Mouse (Mus musculus): Measurements from ENCODE around the gene Asrgl1. TPM values are rescaled to one million over a fixed set of nuclear protein-coding genes. Genes with fewer than 3 reads are reported as not detected.
"Not testable (repeated sequence)": the region's sequence is repeated elsewhere in the genome, so short reads cannot be mapped to it uniquely, and the experiment has no call there.

The Asrgl1 gene
- polyA plus RNA-seq, 1 experiment from 2014 or later = 19.7 TPM

DNA sequence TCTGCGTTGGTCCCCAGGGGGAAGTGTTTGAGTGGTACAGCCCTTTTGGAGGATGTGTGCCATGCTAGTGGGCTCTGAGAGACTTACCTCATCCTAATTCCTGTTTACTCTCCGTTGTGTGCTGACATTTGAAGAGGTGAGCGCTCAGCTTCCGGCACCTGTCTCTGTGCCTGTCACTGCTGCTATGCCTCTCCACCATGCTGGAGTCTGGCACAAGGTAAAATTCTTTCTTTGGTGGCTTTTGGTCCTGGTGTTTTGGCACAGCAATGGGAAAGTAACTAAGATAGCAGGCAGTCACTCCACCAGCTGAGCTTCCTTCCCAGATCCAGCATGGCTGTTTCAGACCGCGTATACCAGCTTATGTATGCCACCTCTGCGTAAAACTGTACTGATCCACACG lies 35.7 kb downstream of the Asrgl1 start:
- H3K9ac ChIP-seq (ENCODE audit: low read length) = no peak overlapping the region
- H3K4me3 ChIP-seq (ENCODE audit: low read depth, low read length) = no peak overlapping the region
- H3K27me3 ChIP-seq (ENCODE audit: control insufficient read depth, insufficient read depth, low read length) = no peaks in the 10 kb centered on the region
- no peaks in the 10 kb centered on the region for H3K9me3 ChIP-seq (ENCODE audit: control insufficient read depth, low read length)
- no peaks in the 10 kb centered on the region for H3K4me1 ChIP-seq (ENCODE audit: control insufficient read depth, insufficient read depth, low read length)
- no peaks in the 10 kb centered on the region for H3K36me3 ChIP-seq (ENCODE audit: control insufficient read depth, insufficient read depth, low read length)
- ATAC-seq (ENCODE audit: insufficient number of reproducible peaks, low FRiP score, low TSS enrichment, low read depth) = no peak
- no peak for DNase-seq (ENCODE audit: low spot score)
- H3K27ac ChIP-seq (replicated peaks; ENCODE audit: low read depth, low read length) = no peak overlapping the region
- 92% methylated on average over 8 of the region's 8 CpGs for WGBS
- no peak overlapping the region for H3K4me2 ChIP-seq (ENCODE audit: low read depth, severe bottlenecking)

DNA sequence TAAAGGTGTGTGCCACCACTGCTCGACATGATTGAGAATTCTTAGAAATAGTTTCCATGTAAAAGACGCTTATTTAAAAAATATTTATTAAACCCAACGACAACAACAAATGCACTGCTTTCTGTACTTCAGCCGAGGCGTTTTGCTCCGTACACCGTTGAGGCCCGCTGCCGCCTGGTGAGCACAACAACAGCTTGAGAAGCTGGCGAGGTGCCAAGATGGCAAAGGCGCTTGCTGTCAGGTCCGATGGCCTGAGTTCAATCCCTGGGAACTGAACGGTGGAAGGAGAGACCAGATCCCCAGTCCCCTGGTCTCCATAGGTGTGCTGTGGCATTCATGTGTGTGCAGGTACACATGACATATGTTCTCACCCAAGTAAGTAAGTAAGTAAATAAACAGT lies 38.0 kb downstream of the Asrgl1 start:
- Histone ChIP-seq H3K9ac (ENCODE audit: low read length) (no peak overlapping the region), H3K9me3 (ENCODE audit: control insufficient read depth, low read length) (no peaks in the 10 kb centered on the region), H3K27ac (replicated peaks; ENCODE audit: low read depth, low read length) (no peak overlapping the region), H3K36me3 (ENCODE audit: control insufficient read depth, insufficient read depth, low read length) (no peaks in the 10 kb centered on the region), H3K4me2 (ENCODE audit: low read depth, severe bottlenecking) (no peak overlapping the region), H3K4me3 (ENCODE audit: low read depth, low read length) (no peak overlapping the region), H3K4me1 (ENCODE audit: control insufficient read depth, insufficient read depth, low read length) (no peaks in the 10 kb centered on the region), H3K27me3 (ENCODE audit: control insufficient read depth, insufficient read depth, low read length) (no peaks in the 10 kb centered on the region)
- 90% methylated on average over 13 of the region's 13 CpGs for WGBS
- no peak for DNase-seq (ENCODE audit: low spot score)
- no peak for ATAC-seq (ENCODE audit: insufficient number of reproducible peaks, low FRiP score, low TSS enrichment, low read depth)

DNA sequence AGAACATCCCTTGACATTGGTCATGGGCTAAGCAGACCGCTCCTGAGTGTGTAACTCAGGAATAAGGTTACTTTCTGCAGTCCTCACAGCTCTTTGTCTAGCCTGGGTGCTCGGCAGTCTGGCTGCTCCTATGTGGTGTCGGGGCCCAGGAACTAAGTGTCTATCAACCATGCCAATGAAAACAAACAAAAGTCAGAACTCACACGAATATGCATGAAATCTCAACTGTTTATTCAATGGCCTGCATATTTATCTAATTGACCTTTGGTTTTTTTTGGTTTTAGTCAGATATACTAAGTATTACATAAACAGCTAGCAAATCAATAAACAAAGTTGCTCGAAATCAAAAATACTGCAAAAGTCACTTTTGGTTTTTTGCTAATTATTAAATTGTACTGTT lies 40.3 kb downstream of the Asrgl1 start:
- Histone ChIP-seq H3K9ac (ENCODE audit: low read length) (no peak overlapping the region), H3K27ac (replicated peaks; ENCODE audit: low read depth, low read length) (no peak overlapping the region), H3K4me1 (ENCODE audit: control insufficient read depth, insufficient read depth, low read length) (no peaks in the 10 kb centered on the region), H3K4me2 (ENCODE audit: low read depth, severe bottlenecking) (no peak overlapping the region), H3K36me3 (ENCODE audit: control insufficient read depth, insufficient read depth, low read length) (no peaks in the 10 kb centered on the region), H3K4me3 (ENCODE audit: low read depth, low read length) (no peak overlapping the region), H3K9me3 (ENCODE audit: control insufficient read depth, low read length) (no peaks in the 10 kb centered on the region), H3K27me3 (ENCODE audit: control insufficient read depth, insufficient read depth, low read length) (no peaks in the 10 kb centered on the region)
- 84% methylated on average over 5 of the region's 5 CpGs for WGBS
- DNase-seq (ENCODE audit: low spot score) = no peak
- ATAC-seq (ENCODE audit: insufficient number of reproducible peaks, low FRiP score, low TSS enrichment, low read depth) = no peak

DNA sequence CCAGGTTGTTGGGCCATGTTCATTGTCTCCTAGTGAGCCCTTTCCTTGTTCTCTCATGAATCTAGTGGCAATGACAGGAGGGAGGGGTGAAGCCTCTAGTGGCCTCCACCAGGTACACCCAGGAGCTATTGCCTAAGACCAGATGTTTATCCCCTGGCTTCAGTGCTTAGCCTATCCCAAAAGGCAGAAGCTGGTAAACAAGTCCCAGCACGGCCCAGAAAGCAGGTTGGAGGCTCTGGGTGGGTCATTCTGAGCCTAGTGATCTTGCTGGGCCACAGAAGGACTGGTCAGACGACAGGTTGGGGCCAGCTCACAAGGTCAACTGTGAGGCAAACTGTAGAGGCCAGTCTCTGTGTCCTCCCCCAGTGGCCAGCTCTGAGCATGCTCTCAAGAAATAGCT lies 44.7 kb downstream of the Asrgl1 start:
- DNase-seq (ENCODE audit: low spot score) (no peak), ATAC-seq (ENCODE audit: insufficient number of reproducible peaks, low FRiP score, low TSS enrichment, low read depth) (no peak)
- Histone ChIP-seq H3K36me3 (ENCODE audit: control insufficient read depth, insufficient read depth, low read length) (no peaks in the 10 kb centered on the region), H3K9me3 (ENCODE audit: control insufficient read depth, low read length) (no peaks in the 10 kb centered on the region), H3K9ac (ENCODE audit: low read length) (no peak overlapping the region), H3K4me2 (ENCODE audit: low read depth, severe bottlenecking) (no peak overlapping the region), H3K4me1 (ENCODE audit: control insufficient read depth, insufficient read depth, low read length) (no peaks in the 10 kb centered on the region), H3K4me3 (ENCODE audit: low read depth, low read length) (no peak overlapping the region), H3K27ac (replicated peaks; ENCODE audit: low read depth, low read length) (no peak overlapping the region), H3K27me3 (ENCODE audit: control insufficient read depth, insufficient read depth, low read length) (no peaks in the 10 kb centered on the region)
- WGBS = 51% methylated on average over 2 of the region's 2 CpGs

GRCm38 (mm10) chr19:9090191-9090590 lies 45.2 kb downstream of the Asrgl1 start:
- H3K27me3 ChIP-seq (ENCODE audit: control insufficient read depth, insufficient read depth, low read length) = no peaks in the 10 kb centered on the region
- DNase-seq (ENCODE audit: low spot score) (no peak), ATAC-seq (ENCODE audit: insufficient number of reproducible peaks, low FRiP score, low TSS enrichment, low read depth) (no peak)
- WGBS = 59% methylated on average over 4 of the region's 4 CpGs
- H3K36me3 ChIP-seq (ENCODE audit: control insufficient read depth, insufficient read depth, low read length) = no peaks in the 10 kb centered on the region
- H3K4me2 ChIP-seq (ENCODE audit: low read depth, severe bottlenecking) = no peak overlapping the region
- H3K9me3 ChIP-seq (ENCODE audit: control insufficient read depth, low read length) = no peaks in the 10 kb centered on the region
- H3K27ac ChIP-seq (replicated peaks; ENCODE audit: low read depth, low read length) = no peak overlapping the region
- no peaks in the 10 kb centered on the region for H3K4me1 ChIP-seq (ENCODE audit: control insufficient read depth, insufficient read depth, low read length)
- no peak overlapping the region for H3K4me3 ChIP-seq (ENCODE audit: low read depth, low read length)
- H3K9ac ChIP-seq (ENCODE audit: low read length) = no peak overlapping the region

GRCm38 (mm10) chr19:9087821-9088220 lies 47.6 kb downstream of the Asrgl1 start, which contains the start of gene Scgb1a1:
Gene Scgb1a1 (minus strand): TSS chr19:9087958.
- H3K9me3 ChIP-seq (ENCODE audit: control insufficient read depth, low read length) = no peaks in the 10 kb centered on the region
- 82% methylated on average over 4 of the region's 4 CpGs for WGBS
- H3K4me1 ChIP-seq (ENCODE audit: control insufficient read depth, insufficient read depth, low read length) = no peaks in the 10 kb centered on the region
- H3K9ac ChIP-seq (ENCODE audit: low read length) = no peak within 1 kb of the TSS
- no peak for ATAC-seq (ENCODE audit: insufficient number of reproducible peaks, low FRiP score, low TSS enrichment, low read depth)
- no peak within 1 kb of the TSS for H3K27ac ChIP-seq (replicated peaks; ENCODE audit: low read depth, low read length)
- no peak within 1 kb of the TSS for H3K4me2 ChIP-seq (ENCODE audit: low read depth, severe bottlenecking)
- no peaks in the 10 kb centered on the region for H3K36me3 ChIP-seq (ENCODE audit: control insufficient read depth, insufficient read depth, low read length)
- DNase-seq (ENCODE audit: low spot score) = no peak
- no peak within 1 kb of the TSS for H3K4me3 ChIP-seq (ENCODE audit: low read depth, low read length)
- no peaks in the 10 kb centered on the region for H3K27me3 ChIP-seq (ENCODE audit: control insufficient read depth, insufficient read depth, low read length)

GRCm38 (mm10) chr19:9083892-9084291 lies 51.5 kb downstream of the Asrgl1 start:
- H3K9ac ChIP-seq (ENCODE audit: low read length); DNase-seq (ENCODE audit: low spot score); ATAC-seq (ENCODE audit: insufficient number of reproducible peaks, low FRiP score, low TSS enrichment, low read depth); H3K4me1 ChIP-seq (ENCODE audit: control insufficient read depth, insufficient read depth, low read length); H3K4me3 ChIP-seq (ENCODE audit: low read depth, low read length); H3K4me2 ChIP-seq (ENCODE audit: low read depth, severe bottlenecking); H3K9me3 ChIP-seq (ENCODE audit: control insufficient read depth, low read length); H3K27ac ChIP-seq (replicated peaks; ENCODE audit: low read depth, low read length); H3K36me3 ChIP-seq (ENCODE audit: control insufficient read depth, insufficient read depth, low read length); H3K27me3 ChIP-seq (ENCODE audit: control insufficient read depth, insufficient read depth, low read length): not testable (repeated sequence)
- WGBS = 68% methylated on average over 2 of the region's 2 CpGs

- H3K4me3 ChIP-seq (ENCODE audit: low read depth, low read length) = no peak overlapping the region
- no peaks in the 10 kb centered on the region for H3K4me1 ChIP-seq (ENCODE audit: control insufficient read depth, insufficient read depth, low read length)
- DNase-seq (ENCODE audit: low spot score) = no peak
- H3K9ac ChIP-seq (ENCODE audit: low read length) = no peak overlapping the region
- H3K4me2 ChIP-seq (ENCODE audit: low read depth, severe bottlenecking) = no peak overlapping the region
- no peaks in the 10 kb centered on the region for H3K27me3 ChIP-seq (ENCODE audit: control insufficient read depth, insufficient read depth, low read length)
- 84% methylated on average over 2 of the region's 2 CpGs for WGBS
- no peak overlapping the region for H3K27ac ChIP-seq (replicated peaks; ENCODE audit: low read depth, low read length)
- no peaks in the 10 kb centered on the region for H3K9me3 ChIP-seq (ENCODE audit: control insufficient read depth, low read length)
- no peaks in the 10 kb centered on the region for H3K36me3 ChIP-seq (ENCODE audit: control insufficient read depth, insufficient read depth, low read length)
- ATAC-seq (ENCODE audit: insufficient number of reproducible peaks, low FRiP score, low TSS enrichment, low read depth) = no peak
These were observed 52.5 kb downstream of the Asrgl1 start for GRCm38 (mm10) chr19:9083010-9083355.

DNA sequence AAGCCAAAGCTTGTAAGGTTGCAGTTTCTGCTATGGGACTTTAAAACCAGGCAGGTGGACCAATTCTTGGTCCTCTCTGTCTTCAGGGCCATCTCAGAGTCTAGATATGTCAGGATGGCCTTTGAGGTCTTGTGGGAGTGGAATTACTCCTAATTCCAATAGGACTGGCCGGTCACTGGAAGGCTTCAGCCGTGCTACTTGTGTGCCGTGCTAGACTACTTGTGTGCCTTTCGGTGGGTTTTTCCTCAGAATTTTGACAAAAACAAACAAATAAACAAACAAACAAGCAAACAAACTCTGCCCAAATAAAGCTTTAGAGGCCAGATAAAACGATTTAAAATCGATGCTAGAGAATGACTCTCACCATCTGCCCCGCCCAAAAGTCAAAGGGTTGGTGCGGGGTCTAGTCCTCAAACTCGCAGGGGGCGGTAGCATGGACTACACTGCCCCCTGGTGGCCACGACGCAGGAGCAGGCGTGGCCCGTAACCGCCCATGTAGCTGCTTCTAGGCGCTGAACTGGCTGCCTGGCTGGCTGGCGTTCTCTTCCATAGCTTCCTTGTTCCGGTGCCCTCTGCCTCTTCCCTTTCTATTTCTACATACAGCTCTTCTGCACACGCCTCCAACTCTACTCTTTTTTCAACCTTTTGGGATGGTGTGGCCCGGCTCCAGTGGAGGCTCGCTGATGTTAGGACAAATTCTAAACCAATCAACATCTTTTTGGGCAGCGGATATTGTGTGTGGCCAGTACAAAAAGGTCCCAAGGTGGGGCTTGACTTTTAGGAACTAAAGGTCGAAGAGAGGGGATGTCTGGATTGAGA lies 53.0 kb downstream of the Asrgl1 start:
- no peaks in the 10 kb centered on the region for H3K9me3 ChIP-seq (ENCODE audit: control insufficient read depth, low read length)
- no peak overlapping the region for H3K9ac ChIP-seq (ENCODE audit: low read length)
- 17% methylated on average over 23 of the region's 23 CpGs for WGBS
- no peak overlapping the region for H3K4me3 ChIP-seq (ENCODE audit: low read depth, low read length)
- peak; percentile 91 for DNase-seq (ENCODE audit: low spot score)
- H3K36me3 ChIP-seq (ENCODE audit: control insufficient read depth, insufficient read depth, low read length) = no peaks in the 10 kb centered on the region
- no peaks in the 10 kb centered on the region for H3K27me3 ChIP-seq (ENCODE audit: control insufficient read depth, insufficient read depth, low read length)
- ATAC-seq (ENCODE audit: insufficient number of reproducible peaks, low FRiP score, low TSS enrichment, low read depth) = peak; percentile 89; the same call in 1 of the 2 replicates
- peak overlapping the region; percentile 8; the same call in 1 of the 2 replicates for H3K4me2 ChIP-seq (ENCODE audit: low read depth, severe bottlenecking)
- no peak overlapping the region for H3K27ac ChIP-seq (replicated peaks; ENCODE audit: low read depth, low read length)
- H3K4me1 ChIP-seq (ENCODE audit: control insufficient read depth, insufficient read depth, low read length) = no peaks in the 10 kb centered on the region
